Mouse (Mus musculus): Measurements from ENCODE around the gene Sphk2. TPM values are rescaled to one million over a fixed set of nuclear protein-coding genes. Genes with fewer than 3 reads are reported as not detected.

Sphk2 gene
- polyA plus RNA-seq, 1 experiment, result 88.1 TPM

DNA sequence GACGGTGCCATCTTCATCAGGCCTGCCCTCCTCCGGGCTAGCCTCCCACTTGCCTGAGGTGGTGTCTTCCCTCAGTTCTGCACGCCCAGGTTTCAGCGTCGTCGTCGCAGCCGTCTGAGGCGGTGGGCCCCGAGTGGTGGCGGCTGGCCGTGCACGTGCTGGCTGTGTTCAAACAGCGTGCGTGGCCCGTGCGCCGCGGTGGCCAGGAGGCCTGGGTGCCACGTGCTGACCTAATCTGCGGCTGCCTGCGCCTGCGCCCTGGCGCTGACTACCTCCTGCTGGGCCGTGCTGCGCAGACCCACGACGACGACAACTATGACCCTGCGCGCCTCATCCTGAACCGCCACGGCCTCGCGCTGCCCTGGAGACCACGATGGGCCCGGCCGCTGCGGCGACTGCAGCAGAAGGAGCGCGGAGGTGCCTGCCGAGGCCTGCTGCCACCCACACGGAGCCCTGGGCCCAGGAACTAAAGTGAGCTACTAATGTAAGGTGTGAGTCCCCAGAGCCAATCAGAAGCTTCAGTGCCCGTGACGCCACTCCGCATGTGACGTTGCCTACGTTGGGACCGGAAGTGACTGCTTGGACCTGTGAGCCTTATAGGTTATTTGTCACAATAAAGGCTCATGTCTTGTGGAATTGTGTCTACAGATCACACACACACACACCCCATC is 23.7 kb downstream of the Sphk2 start, which contains the start of gene Sec1:
Gene Sec1, minus strand, starts transcription at position 482 of the 671 bp plus-strand sequence.
- Histone ChIP-seq H3K27me3 (ENCODE audit: control insufficient read depth, insufficient read depth, low read length) (peaks cover under 1% of the 10 kb centered on the region; the same call in 1 of the 2 replicates), H3K27ac (ENCODE audit: control insufficient read depth, insufficient read depth, low read length) (no peak within 1 kb of the TSS), H3K36me3 (ENCODE audit: control insufficient read depth, insufficient read depth, low read length) (no peaks in the 10 kb centered on the region), H3K4me1 (replicated peaks; ENCODE audit: control insufficient read depth, insufficient read depth, low read length) (peaks cover 6% of the 10 kb centered on the region; the same call in 1 of the 2 replicates), H3K4me3 (ENCODE audit: control insufficient read depth, insufficient read depth, low read length) (no peak within 1 kb of the TSS)
- TF ChIP-seq CTCF (IDR thresholded peaks at IDR 0.05; ENCODE audit: borderline replicate concordance, control insufficient read depth, extremely low read depth, insufficient read depth, low read length, poor library complexity) (no peak), POLR2A (IDR thresholded peaks at IDR 0.05; ENCODE audit: control insufficient read depth, extremely low read depth, insufficient read depth, low read length, poor library complexity) (no peak)
- 97% methylated on average over 50 of the region's 50 CpGs for WGBS
- no peak for DNase-seq

DNA sequence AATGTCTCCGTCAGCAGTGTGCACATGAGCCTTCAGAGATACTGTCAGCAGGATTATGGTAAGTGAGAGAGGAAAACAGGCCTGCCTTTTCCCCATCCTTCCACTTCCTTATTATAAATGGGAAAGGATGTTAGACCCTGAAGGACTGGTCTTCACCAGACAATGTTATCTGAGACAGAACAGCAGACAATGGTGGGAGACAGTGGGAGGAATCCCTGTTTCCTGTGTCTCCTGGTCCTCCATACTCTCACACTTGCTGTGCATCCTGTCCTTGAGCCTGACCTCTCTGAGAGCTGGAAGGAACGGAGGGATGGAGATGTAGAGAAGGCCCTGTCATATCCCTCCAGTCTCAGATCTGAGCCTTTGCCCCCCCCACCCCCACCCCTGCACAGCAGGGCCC is 25.4 kb downstream of the Sphk2 start:
- Histone ChIP-seq H3K27ac (ENCODE audit: control insufficient read depth, insufficient read depth, low read length) (no peak overlapping the region), H3K4me3 (ENCODE audit: control insufficient read depth, insufficient read depth, low read length) (no peak overlapping the region), H3K27me3 (ENCODE audit: control insufficient read depth, insufficient read depth, low read length) (no peaks in the 10 kb centered on the region), H3K36me3 (ENCODE audit: control insufficient read depth, insufficient read depth, low read length) (no peaks in the 10 kb centered on the region), H3K4me1 (replicated peaks; ENCODE audit: control insufficient read depth, insufficient read depth, low read length) (peaks cover 6% of the 10 kb centered on the region; the same call in 1 of the 2 replicates)
- WGBS, result 92% methylated on average over 2 of the region's 2 CpGs
- TF ChIP-seq POLR2A (IDR thresholded peaks at IDR 0.05; ENCODE audit: control insufficient read depth, extremely low read depth, insufficient read depth, low read length, poor library complexity), result no peak
- TF ChIP-seq CTCF (IDR thresholded peaks at IDR 0.05; ENCODE audit: borderline replicate concordance, control insufficient read depth, extremely low read depth, insufficient read depth, low read length, poor library complexity), result no peak
- no peak for DNase-seq

- Histone ChIP-seq H3K36me3 (ENCODE audit: control insufficient read depth, insufficient read depth, low read length) (no peaks in the 10 kb centered on the region), H3K4me3 (ENCODE audit: control insufficient read depth, insufficient read depth, low read length) (no peak overlapping the region), H3K27ac (ENCODE audit: control insufficient read depth, insufficient read depth, low read length) (no peak overlapping the region), H3K4me1 (replicated peaks; ENCODE audit: control insufficient read depth, insufficient read depth, low read length) (0 out of 2 replicates have a peak, but pooled peaks cover under 1% of the 10 kb centered on the region), H3K27me3 (ENCODE audit: control insufficient read depth, insufficient read depth, low read length) (no peaks in the 10 kb centered on the region)
- no peak for DNase-seq
- TF ChIP-seq CTCF (IDR thresholded peaks at IDR 0.05; ENCODE audit: borderline replicate concordance, control insufficient read depth, extremely low read depth, insufficient read depth, low read length, poor library complexity), result no peak
- no peak for TF ChIP-seq POLR2A (IDR thresholded peaks at IDR 0.05; ENCODE audit: control insufficient read depth, extremely low read depth, insufficient read depth, low read length, poor library complexity)
- 92% methylated on average over 11 of the region's 11 CpGs for WGBS
Measured at GRCm38 (mm10) chr7:45689800-45690199, 28.0 kb downstream of the Sphk2 start.

- TF ChIP-seq CTCF (IDR thresholded peaks at IDR 0.05; ENCODE audit: borderline replicate concordance, control insufficient read depth, extremely low read depth, insufficient read depth, low read length, poor library complexity) (no peak), POLR2A (IDR thresholded peaks at IDR 0.05; ENCODE audit: control insufficient read depth, extremely low read depth, insufficient read depth, low read length, poor library complexity) (no peak)
Measured at GRCm38 (mm10) chr7:45689099-45689498, 28.7 kb downstream of the Sphk2 start.

GRCm38 (mm10) chr7:45686841-45687240 is 31.0 kb downstream of the Sphk2 start:
- 57% methylated on average over 3 of the region's 3 CpGs for WGBS
- Histone ChIP-seq H3K27ac (ENCODE audit: control insufficient read depth, insufficient read depth, low read length) (no peak overlapping the region), H3K27me3 (ENCODE audit: control insufficient read depth, insufficient read depth, low read length) (no peaks in the 10 kb centered on the region), H3K4me3 (ENCODE audit: control insufficient read depth, insufficient read depth, low read length) (no peak overlapping the region), H3K4me1 (replicated peaks; ENCODE audit: control insufficient read depth, insufficient read depth, low read length) (peaks cover 21% of the 10 kb centered on the region), H3K36me3 (ENCODE audit: control insufficient read depth, insufficient read depth, low read length) (no peaks in the 10 kb centered on the region)
- DNase-seq, result no peak
- TF ChIP-seq POLR2A (IDR thresholded peaks at IDR 0.05; ENCODE audit: control insufficient read depth, extremely low read depth, insufficient read depth, low read length, poor library complexity) (no peak), CTCF (IDR thresholded peaks at IDR 0.05; ENCODE audit: borderline replicate concordance, control insufficient read depth, extremely low read depth, insufficient read depth, low read length, poor library complexity) (no peak)

More at GRCm38 (mm10) chr7:45689099-45689498, 28.7 kb downstream of the Sphk2 start:
- no peaks in the 10 kb centered on the region for H3K36me3 ChIP-seq (ENCODE audit: control insufficient read depth, insufficient read depth, low read length)
- H3K27ac ChIP-seq (ENCODE audit: control insufficient read depth, insufficient read depth, low read length), result no peak overlapping the region
- 66% methylated on average over 6 of the region's 6 CpGs for WGBS
- H3K4me3 ChIP-seq (ENCODE audit: control insufficient read depth, insufficient read depth, low read length), result no peak overlapping the region
- peaks cover 3% of the 10 kb centered on the region; the same call in 1 of the 2 replicates for H3K4me1 ChIP-seq (replicated peaks; ENCODE audit: control insufficient read depth, insufficient read depth, low read length)
- no peak for DNase-seq
- H3K27me3 ChIP-seq (ENCODE audit: control insufficient read depth, insufficient read depth, low read length), result no peaks in the 10 kb centered on the region

DNA sequence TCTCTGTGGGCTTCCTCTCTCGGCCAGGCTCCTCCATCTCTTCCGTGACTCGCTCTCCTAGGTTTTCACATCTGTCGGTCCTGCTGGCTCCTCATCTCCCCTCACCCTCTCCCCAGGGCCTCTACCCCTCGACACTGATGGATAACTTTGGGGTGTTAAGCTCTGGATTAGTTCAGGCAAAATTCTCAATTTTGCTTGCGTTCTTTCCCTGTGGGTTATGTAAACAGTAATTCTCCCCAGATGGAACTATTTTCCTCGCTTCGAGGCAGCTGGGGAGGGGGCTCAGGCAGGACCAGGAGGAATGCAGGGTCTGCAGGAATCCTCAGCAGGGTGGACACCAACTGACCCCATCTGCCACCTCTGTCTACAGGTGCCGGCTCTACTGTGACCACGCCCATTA is 32.0 kb downstream of the Sphk2 start:
- DNase-seq, result no peak
- WGBS, result 92% methylated on average over 10 of the region's 10 CpGs
- TF ChIP-seq CTCF (IDR thresholded peaks at IDR 0.05; ENCODE audit: borderline replicate concordance, control insufficient read depth, extremely low read depth, insufficient read depth, low read length, poor library complexity), result no peak
- no peak for TF ChIP-seq POLR2A (IDR thresholded peaks at IDR 0.05; ENCODE audit: control insufficient read depth, extremely low read depth, insufficient read depth, low read length, poor library complexity)
- no peak overlapping the region for H3K4me3 ChIP-seq (ENCODE audit: control insufficient read depth, insufficient read depth, low read length)
- no peaks in the 10 kb centered on the region for H3K36me3 ChIP-seq (ENCODE audit: control insufficient read depth, insufficient read depth, low read length)
- no peaks in the 10 kb centered on the region for H3K27me3 ChIP-seq (ENCODE audit: control insufficient read depth, insufficient read depth, low read length)
- H3K4me1 ChIP-seq (replicated peaks; ENCODE audit: control insufficient read depth, insufficient read depth, low read length), result peaks cover 30% of the 10 kb centered on the region
- H3K27ac ChIP-seq (ENCODE audit: control insufficient read depth, insufficient read depth, low read length), result no peak overlapping the region

Data from thymus, adult 2 months (tissue).